Mouse (Mus musculus) adrenal gland, postnatal 14 days (tissue): ENCODE results near the gene Psip1. TPM values are rescaled to one million over a fixed set of nuclear protein-coding genes. Genes with fewer than 3 reads are reported as not detected.
"Not testable (repeated sequence)": the region's sequence is repeated elsewhere in the genome, so short reads cannot be mapped to it uniquely, and the experiment has no call there.

Experiments
- DNase-seq: peaks from one replicate; pipeline ENCODE4 v3.0.0; 2021; ENCODE audit warnings: mixed read lengths
- long read RNA-seq, 2 experiments: library from polyadenylated mRNA; stranded (forward); transcript quantifications; one replicate each; pipeline ENCODE4 v2.0.0; 2021
- total RNA-seq: library from RNA; stranded (reverse); gene quantifications from 2 replicates; pipeline ENCODE4 v1.2.3, GENCODE M21; 2021

Gene Psip1
- total RNA-seq, result 61.0 and 61.9 TPM in 2 replicates
- long read RNA-seq, experiment 1, transcript Psip1-202 (11 exons, 1,973 nt), result minor isoform, 10 of 85 reads
- long read RNA-seq, experiment 1, transcript Psip1-201 (16 exons, 3,251 nt), result major isoform, 40 of 85 reads
- long read RNA-seq, experiment 1, transcript Psip1-203 (11 exons, 1,898 nt), result minor isoform, 12 of 85 reads
- long read RNA-seq, experiment 1, partial matches to known transcripts, result 11 of 85 reads
- long read RNA-seq, experiment 1, other reads (novel, unspliced or antisense), result 12 of 85 reads
- long read RNA-seq, experiment 2, transcript Psip1-201 (16 exons, 3,251 nt), result major isoform, 20 of 52 reads
- long read RNA-seq, experiment 2, transcript Psip1-203 (11 exons, 1,898 nt), result minor isoform, 12 of 52 reads
- long read RNA-seq, experiment 2, partial matches to known transcripts, result 9 of 52 reads
- long read RNA-seq, experiment 2, other reads (novel, unspliced or antisense), result 7 of 52 reads

GRCm38 (mm10) chr4:83486117-83486901 is at the start of gene Psip1:
Gene Psip1, minus strand, starts transcription at chr4:83486459.
- DNase-seq, result peak; percentile 93

GRCm38 (mm10) chr4:83534024-83534423 is 47.8 kb upstream of the Psip1 start:
- DNase-seq, result no peak

GRCm38 (mm10) chr4:83533168-83533911 is 47.1 kb upstream of the Psip1 start:
- no peak for DNase-seq

- DNase-seq, result not testable (repeated sequence)
Measured at GRCm38 (mm10) chr4:83530060-83530459, 43.8 kb upstream of the Psip1 start.

GRCm38 (mm10) chr4:83527921-83528320 is 41.7 kb upstream of the Psip1 start:
- DNase-seq, result peak; percentile 57

GRCm38 (mm10) chr4:83526988-83527334 is 40.7 kb upstream of the Psip1 start:
- DNase-seq, result no peak

- DNase-seq, result no peak
Measured at GRCm38 (mm10) chr4:83526270-83526987, 40.2 kb upstream of the Psip1 start.

GRCm38 (mm10) chr4:83525690-83526055 is 39.4 kb upstream of the Psip1 start:
- no peak for DNase-seq

- peak; percentile 98 for DNase-seq
Measured at GRCm38 (mm10) chr4:83524843-83525689, 38.8 kb upstream of the Psip1 start, which contains the start of gene Ccdc171. Gene Ccdc171, plus strand, starts transcription at chr4:83525545.

GRCm38 (mm10) chr4:83524456-83524842 is 38.2 kb upstream of the Psip1 start:
- no peak for DNase-seq

- no peak for DNase-seq
Measured at GRCm38 (mm10) chr4:83522066-83522465, 35.8 kb upstream of the Psip1 start.

- peak; percentile 10 for DNase-seq
Measured at GRCm38 (mm10) chr4:83520308-83520707, 34.0 kb upstream of the Psip1 start.

GRCm38 (mm10) chr4:83519807-83520206 is 33.5 kb upstream of the Psip1 start:
- DNase-seq, result no peak

GRCm38 (mm10) chr4:83519148-83519547 is 32.9 kb upstream of the Psip1 start:
- DNase-seq, result no peak

- DNase-seq, result not testable (repeated sequence)
Measured at GRCm38 (mm10) chr4:83516144-83516543, 29.9 kb upstream of the Psip1 start.

- peak; percentile 9 for DNase-seq
Measured at GRCm38 (mm10) chr4:83514976-83515669, 28.9 kb upstream of the Psip1 start.

- DNase-seq, result no peak
Measured at GRCm38 (mm10) chr4:83514183-83514582, 27.9 kb upstream of the Psip1 start.

- no peak for DNase-seq
Measured at GRCm38 (mm10) chr4:83512644-83513043, 26.4 kb upstream of the Psip1 start.

- no peak for DNase-seq
Measured at GRCm38 (mm10) chr4:83512217-83512616, 26.0 kb upstream of the Psip1 start.

GRCm38 (mm10) chr4:83511083-83511482 is 24.8 kb upstream of the Psip1 start:
- DNase-seq, result no peak
